Mouse (Mus musculus): ENCODE results near the gene Lypd6b. TPM values are rescaled to one million over a fixed set of nuclear protein-coding genes. Genes with fewer than 3 reads are reported as not detected.

Lypd6b gene
- total RNA-seq, 2 experiments from 2014 or later = 8.0 to 8.4 TPM

DNA sequence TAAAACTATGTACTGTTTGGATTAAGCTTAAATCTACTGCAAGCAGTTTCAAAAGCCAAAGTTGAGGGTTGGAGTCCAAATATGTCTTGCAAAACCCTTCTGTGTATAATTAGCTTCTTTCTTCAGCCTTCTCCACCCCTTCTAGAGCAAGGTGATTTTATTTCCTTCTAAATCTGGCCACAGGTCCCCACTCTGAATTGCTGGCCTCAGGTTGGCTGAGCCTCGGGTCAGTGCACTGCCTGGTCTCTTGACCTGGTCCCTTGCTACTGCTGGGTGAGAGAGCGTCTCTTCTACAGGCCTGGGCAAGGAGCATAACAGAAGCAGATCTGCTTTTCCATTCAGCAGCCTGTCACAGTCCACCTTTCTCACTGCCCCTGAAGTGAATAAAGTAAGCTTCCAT lies 18.6 kb upstream of the Lypd6b start:
- no peak for DNase-seq (ENCODE audit: low spot score in 2 of 2)

DNA sequence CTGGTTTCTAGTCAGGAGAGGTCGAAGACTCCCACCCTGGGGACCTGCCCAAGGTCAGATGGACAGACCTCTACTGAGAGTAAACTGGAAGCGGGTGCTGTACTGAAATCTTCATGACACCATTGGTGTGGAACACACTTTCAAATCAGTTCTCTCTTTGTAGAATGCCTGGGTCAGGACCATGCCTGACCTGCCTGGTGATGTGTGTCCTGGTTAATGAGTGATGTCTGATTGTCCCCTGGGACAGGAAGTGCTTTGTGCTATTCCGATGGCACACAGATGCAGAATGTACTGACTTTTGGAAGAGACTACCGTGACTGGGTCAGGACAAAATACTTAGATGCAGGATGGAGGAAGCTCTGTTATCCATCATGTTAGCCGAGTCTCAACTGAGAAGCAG lies 17.0 kb upstream of the Lypd6b start:
- no peak for DNase-seq (ENCODE audit: low spot score in 2 of 2)

DNA sequence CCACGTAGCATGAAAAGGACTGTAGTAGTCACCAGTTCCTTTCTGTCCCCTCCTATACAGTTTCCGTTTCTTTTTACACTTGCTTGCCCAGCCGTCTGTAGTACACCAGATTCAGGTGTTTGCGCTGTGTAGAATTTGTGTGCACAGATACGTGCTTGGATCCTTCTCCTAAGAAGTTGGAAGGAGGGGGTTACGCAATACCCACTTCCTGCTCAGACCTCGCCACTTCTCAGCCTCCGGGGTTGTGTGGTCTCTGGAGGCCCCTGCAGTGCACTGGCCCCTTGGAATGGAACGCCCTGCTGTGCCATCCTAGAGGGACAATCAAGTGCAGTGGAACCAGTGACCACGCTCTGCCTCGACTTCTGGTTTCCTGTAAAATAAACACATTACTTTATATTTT lies 16.3 kb upstream of the Lypd6b start:
- no peak for DNase-seq (ENCODE audit: low spot score in 2 of 2)

DNA sequence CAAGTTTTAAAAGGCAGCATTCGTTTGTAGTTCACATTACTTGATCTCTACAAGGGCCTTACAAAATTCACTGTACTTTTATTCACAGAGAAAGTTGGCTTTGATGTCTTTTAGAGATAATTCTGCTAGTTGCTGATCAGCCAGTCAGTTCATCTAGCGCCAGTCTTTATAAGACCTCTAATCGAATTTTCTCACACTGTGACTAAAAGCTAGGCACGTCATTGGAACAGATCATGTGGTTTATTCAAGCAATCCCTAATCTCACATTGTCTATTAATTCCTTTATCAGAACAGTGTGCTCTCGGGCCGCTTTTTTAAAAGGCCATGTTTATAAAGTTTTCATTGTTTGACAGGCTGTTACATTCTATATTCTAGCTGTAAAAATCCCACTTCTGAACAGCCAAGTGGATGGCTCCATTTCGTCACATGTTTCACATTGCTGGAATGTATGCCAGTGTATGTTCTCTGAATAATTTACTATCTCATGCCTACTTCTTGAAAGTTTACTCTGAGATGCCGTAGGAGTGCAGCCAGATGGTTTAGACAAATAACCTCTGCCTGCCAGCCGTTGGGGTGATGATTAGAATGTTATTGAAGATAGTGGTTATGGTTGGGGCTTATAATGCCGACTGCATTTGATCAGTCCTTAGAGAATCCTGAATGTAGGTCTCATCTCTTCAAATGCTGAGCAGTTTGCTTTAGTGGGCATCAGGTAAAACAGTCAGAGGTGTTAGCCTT lies 14.1 kb upstream of the Lypd6b start:
- no peak for DNase-seq (ENCODE audit: low spot score in 2 of 2)

DNA sequence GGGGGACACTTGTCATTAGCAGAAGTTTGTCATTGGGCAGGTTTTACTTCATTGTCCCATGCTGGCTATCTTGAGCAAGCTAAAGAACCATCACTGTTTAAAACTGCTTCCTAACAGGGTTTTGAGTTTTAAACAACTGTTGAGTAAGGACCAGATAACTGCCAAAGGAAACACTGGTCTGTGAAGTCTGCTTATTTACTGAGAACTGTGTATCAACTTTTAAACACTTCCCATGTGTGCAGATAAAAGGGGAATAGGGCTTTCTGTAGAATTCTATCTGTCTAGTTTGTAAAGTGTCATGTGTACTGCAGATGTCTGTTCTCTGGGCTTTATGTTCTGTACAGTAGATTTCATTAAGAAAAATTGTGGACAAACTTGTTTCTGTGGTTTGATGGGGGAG lies 13.3 kb upstream of the Lypd6b start:
- DNase-seq (ENCODE audit: low spot score in 2 of 2) = no peak

DNA sequence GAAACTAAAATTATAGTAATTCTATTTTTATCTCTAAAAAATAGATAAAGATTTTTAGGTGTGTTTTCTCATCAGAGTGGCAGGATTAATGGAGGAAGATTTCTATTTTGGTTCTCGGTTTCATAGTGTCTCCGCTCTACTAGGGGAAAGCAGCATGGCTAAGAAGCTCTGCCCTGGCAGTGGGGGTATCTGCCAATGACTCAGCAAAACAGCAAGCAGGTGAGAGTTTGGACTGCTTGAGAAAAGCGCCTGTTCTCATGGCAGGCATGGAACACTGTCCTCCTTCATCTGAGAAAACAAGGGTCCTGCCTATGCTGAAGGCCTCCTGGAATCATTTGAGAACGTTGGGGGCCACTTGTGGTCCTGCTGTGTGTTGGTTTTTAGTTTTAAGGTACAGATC lies 12.3 kb upstream of the Lypd6b start:
- DNase-seq (ENCODE audit: low spot score in 2 of 2) = no peak

DNA sequence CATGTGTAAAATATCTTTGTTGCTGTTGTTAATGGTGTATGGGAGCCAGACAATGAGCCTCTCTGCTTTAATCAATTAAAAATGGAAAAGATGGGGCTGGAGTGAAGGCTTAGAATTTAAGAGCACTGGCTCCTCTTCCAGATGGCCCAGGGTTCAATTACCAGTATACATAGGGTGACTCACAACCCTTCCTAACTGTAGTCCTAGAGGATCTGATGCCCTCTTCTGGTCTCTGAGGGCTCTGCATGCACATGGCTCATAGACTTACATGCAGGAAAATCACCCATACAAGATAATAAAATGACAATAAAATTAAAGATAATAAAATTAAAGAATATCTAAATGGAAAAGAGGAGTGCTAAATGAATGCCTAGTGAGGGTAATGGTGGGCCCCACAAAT lies 11.8 kb upstream of the Lypd6b start:
- DNase-seq (ENCODE audit: low spot score in 2 of 2) = no peak

DNA sequence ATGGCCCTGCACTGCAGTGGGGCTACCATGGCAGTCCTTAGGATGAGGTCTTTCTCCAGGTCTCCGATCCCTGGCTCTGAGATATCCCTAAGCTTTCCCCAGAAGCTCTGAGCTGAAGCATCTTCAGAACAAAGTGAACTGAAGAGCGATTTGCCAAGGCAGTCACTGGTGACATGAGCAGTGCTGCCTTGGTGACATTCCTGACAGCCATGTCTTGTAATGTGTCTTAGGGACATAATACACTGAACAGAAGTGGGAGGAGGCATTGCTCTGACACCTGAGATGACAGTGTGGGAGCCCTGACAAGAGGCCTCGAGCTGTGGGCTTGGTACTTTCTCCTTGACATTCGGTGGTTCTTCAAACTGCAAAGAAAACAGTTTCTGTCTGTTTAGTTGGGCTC lies 11.1 kb upstream of the Lypd6b start:
- DNase-seq (ENCODE audit: low spot score in 2 of 2) = no peak

DNA sequence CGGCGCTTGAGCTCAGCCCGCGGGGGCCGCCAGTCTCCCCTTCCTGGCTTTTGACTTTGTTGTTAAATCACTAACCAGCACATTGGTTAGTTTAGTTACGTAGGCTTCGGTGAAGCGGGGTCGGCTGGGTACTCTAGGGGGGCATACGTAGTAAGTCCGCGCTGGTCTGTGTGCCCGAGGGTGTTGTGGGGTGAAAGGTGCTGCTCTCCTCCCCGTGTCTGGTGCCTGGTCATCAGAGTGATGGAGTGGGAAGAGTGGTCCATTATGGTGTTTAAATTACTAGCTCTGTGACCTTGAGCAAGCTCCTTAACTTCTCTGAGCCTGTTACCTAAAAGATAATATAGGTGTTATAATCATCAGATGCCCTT lies 547 bp downstream of the Lypd6b start:
- DNase-seq (ENCODE audit: low spot score in 2 of 2) = no peak

DNA sequence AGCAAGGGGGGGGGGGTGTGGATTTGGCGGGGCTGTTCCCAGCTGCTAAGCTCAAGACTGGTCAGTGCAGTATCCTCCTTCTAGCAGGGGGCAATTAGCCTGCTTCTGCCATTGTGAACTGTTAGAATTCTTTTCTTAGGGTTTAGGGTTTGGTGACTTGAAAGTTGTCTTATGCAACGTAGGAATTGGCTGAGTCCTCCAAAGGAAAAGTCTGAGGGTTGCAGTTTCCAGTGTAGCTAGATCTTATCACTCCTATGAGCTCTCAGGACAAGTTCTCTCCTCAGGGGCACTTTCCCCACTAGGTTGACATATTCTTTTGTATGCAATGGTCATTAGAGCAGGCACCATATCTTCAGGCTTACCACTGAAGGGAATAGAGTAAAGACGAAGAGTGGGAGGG lies 1.2 kb downstream of the Lypd6b start:
- DNase-seq (ENCODE audit: low spot score in 2 of 2) = no peak

DNA sequence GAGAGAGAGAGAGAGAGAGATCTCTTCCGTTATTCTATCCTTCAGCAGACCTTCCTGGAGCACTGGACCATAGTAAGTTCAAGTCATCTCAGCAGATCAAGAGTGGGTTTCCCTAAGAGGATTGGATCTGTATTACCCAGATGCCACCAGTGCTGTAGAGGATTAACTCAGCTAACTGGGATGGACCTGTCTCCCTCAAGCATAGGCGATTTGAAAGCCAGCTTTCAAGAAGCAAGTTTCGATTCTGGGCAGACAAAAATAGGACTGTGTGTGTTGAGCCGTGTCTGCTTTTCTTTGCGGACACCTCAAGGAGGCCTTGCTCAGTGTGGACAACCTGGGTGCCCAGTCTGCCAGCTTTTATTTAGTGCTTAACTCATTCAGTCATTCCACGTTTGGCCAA lies 1.6 kb downstream of the Lypd6b start:
- no peak for DNase-seq (ENCODE audit: low spot score in 2 of 2)

DNA sequence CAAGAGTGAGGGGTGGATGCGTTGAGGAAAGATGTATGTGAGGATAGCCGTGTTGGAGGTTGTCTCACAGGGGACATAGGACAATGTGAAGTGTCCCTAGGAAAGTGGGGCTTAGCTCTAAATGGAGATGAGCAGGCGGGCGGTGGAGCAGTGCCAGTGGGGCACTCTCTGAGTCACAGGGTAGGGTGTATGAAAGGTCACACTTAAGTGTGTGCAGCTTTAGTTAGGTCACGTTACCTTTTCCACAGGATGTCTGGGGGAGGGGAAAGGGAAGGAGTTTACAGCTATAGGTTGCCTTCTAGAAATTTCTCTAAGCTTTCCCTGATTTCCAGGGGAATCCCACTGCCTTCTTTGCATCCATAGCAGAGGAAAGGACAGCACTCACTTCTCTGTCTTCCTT lies 2.0 kb downstream of the Lypd6b start:
- DNase-seq (ENCODE audit: low spot score in 2 of 2) = no peak

DNA sequence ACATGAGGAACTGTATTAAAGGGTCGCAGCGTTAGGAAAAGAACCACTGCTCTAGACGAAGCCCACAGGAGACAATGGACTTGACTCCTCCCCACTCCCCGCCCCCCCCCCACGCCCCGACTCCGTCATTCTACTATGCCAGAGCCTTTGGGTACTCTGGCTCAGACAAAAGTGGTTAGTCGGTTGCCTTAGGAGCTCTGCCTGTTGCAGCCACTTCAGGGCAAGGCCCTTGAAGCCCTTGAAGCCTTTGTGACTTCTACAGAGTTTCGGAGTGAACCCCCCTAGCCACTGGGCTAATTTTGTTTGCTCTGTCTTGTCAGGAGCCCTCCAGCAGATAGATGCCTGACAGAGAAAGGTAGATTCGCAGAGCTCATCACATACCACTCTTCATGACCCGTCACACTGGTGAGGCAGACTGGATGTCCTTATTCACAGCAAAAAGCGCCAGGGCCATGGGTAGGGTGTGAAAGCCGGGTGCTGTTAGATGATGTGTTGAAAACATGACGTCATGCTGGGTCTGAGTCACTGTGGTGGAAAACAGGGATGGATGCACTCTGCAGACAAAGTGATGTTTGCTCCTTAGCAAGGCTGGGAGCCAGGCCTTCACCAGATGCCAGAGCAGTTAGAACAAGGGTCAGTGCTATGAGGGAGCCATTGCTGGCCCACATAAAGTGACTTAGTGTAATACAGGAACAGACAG lies 10.1 kb downstream of the Lypd6b start:
- DNase-seq (ENCODE audit: low spot score in 2 of 2) = no peak

DNA sequence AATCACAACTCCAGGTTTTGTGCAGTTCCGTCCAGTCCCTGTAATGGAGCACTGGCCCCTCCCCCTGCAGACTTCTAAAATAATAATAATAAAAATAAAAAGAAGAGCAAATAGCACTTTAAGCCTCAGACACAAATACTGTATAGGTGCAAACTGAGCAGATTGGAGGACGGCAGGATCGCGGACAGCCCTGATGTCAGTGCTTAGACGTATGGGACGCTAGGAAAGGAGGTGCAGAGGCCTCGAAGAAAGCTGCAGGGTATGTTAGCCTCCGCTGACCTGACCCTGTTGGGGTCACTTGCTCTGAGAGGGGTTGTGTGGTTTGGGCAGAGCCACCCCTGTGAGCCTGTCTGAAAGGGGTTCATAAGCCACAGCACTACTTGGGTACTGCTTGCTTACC lies 17.0 kb downstream of the Lypd6b start:
- DNase-seq (ENCODE audit: low spot score in 2 of 2) = no peak

DNA sequence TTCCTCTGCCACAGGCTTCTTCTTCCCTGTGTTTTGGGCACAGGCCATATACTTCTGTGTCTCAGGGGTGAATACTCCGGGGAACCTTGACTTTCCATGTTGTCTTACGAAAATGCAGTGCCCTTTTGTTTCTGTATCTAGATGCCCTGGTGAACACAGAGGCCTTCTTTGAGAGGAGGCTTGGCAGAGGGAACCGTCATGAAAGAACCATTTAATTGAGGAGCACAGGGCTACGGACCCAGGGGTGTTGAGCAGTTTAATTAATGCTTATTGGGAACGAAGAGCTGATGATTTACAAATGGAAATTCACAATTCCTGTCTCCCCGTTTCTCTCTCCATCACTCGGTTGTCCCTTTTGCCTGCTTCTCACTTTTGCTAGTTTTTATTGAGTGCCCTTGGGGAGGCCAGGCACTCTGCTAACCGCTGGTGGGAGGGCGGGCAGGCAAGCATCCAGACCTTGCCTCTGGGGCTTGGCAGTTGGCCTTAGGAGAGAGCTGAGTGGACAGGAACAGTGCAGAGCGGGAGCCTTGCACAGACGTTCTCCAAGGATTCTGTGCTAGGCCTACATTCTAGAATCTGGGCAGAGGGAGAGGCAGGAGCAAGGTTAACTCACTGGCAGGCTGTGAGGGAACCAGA lies 18.4 kb downstream of the Lypd6b start:
- DNase-seq (ENCODE audit: low spot score in 2 of 2) = peak; percentile 57 to 70

DNA sequence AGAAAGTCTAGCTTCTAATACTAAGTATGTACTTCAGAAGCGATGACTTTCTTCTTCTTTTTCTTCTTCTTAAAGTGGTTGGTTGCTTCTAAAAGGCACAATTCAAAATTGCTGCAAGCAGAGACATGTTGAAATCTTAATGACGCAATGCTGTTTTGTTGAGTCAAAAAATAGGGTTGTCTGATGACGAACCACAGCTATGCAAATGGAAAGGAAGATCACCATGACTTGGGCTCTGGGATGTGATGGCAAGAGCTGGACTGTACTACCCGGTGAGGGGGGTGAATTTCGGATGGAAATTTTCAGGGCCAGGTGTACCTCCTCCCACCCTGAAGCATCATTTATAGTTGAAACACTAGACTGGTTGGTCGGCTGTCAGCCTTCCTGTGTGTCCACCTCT lies 22.0 kb downstream of the Lypd6b start:
- DNase-seq (ENCODE audit: low spot score in 2 of 2) = no peak

DNA sequence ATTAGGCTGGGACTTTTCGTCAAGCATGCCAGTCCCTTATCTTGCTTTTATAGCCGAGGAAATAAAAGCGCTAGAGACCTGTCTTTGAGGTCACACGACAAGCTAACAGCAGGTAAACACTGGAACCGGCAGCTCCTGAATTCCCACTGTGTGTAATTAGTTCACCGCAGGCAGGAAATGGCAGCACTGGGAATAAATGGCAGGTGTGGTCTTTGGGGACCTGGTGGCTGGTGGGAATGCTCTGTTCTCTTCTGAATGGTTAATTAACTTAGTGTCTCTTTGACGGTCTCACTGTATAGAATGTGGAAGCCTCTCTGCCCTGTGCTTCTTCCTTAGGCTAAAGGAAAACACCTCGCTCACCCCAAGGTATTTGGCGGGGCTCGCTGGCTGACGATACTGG lies 23.9 kb downstream of the Lypd6b start:
- no peak for DNase-seq (ENCODE audit: low spot score in 2 of 2)

DNA sequence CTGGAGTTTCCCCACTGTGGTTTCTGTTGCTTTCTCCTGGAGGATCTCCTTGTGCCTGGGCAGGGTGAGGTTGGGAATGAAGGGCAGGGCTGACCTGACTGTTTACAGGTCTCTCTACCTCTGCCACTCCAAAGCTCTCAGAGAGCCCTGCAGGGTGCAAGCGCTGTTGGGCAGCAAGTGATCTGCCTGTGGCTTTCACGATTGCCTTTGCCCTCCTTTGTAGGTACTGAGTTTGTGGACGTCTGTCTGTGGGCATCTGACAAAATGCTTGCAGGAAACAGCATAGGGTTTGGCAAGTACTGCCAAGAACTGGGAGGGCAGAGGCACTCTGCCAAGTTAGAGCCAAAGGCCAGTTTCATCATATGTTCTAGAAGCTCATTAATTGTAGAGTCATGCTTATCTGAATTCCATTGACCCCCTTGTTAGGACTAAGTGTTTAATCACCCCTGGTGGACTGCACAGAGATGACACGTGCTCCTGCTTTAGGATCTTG lies 24.4 kb downstream of the Lypd6b start:
- no peak for DNase-seq (ENCODE audit: low spot score in 2 of 2)

DNA sequence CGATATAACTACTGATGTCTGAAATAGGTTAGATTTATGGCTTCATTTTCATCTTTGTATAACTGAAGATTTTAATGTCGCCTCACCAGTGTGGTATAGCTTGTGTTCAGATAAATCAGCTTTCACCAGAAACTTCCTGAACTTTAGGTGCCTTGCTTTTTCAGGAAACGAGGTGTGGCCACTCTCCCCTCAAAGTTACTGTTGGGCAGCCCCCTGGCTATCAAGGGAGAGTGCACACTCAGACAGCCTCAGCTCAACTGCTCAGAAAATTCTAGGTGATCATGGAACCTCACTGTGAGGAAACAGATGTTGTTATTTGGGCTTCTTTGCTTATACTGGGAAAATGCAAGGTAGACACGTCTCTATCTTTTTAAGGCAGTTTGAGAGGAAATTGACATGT lies 25.7 kb downstream of the Lypd6b start:
- DNase-seq (ENCODE audit: low spot score in 2 of 2) = no peak

DNA sequence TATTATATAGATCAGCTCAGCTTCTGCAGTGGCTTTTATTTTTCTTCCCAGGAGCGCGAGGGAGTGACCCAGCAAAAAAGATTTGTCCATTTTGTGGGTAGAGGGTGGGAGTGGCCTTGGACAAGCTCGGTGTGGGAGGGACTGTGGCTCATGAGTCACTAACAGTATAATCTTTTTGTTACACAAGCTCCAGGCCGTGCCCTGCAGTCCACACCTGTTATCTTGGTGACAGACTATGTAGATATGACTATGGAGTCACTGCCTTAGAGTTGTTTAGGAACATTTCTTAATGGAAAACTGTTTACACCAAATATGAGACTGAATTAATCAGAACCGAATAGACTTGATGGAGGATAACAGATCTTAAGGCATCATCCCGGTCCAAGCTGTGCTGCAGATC lies 26.5 kb downstream of the Lypd6b start:
- no peak for DNase-seq (ENCODE audit: low spot score in 2 of 2)

DNA sequence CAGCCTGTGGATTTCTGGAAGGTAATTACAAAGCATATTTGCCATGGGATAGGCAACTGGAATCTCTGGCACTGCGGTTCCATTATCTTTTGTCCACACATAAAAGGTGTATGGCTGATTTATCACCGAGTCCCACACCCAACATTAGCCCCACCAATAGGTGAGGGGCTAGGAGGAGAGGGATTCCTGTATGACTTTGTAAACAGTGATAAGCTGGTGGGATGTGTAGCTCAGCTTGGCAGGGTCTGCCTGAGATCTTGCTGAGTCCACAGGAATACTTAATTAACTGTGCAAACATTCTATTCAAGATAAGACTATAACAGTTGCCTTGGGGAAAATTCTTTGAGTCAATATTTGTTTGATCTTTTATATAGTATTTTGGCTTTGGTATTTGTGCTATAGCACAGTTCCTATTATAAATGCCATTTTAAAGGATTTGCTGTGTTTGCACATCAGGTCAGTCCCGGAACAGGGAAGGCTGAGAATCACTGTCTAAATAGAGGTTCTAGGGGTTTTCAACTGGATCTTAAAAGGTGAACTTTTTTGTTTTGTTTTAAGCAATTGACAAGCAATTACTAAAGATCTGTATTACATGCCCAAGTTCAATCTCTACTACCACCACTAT lies 28.3 kb downstream of the Lypd6b start:
- no peak for DNase-seq (ENCODE audit: low spot score in 2 of 2)

DNA sequence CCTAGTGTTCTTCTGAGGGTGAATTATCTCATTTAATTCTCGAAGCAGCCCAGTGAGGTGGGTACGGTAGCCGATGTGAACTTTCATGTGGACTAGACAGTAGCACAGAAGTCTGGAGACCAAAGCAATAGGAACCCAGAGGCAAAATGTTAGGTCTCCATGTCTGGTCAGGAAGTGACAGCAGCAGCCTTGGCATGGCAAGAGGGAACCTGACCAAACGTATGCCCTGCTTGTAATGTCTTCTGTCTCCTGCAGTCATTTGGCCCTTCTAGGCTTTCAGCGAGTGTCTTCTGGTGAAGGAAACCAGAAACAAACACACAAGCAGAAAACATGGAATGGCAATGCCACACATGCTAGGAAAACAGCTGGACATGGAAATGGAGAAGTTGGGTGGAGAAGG lies 29.1 kb downstream of the Lypd6b start:
- no peak for DNase-seq (ENCODE audit: low spot score in 2 of 2)
